Mouse (Mus musculus): Measurements from ENCODE around the gene Zbtb7a. TPM values are rescaled to one million over a fixed set of nuclear protein-coding genes. Genes with fewer than 3 reads are reported as not detected.

Zbtb7a gene
- polyA plus RNA-seq (2015; fragmentation: Nextera tagmentation; extraction: Ambion mirVana) = 13.3 and 13.6 TPM in 2 replicates

DNA sequence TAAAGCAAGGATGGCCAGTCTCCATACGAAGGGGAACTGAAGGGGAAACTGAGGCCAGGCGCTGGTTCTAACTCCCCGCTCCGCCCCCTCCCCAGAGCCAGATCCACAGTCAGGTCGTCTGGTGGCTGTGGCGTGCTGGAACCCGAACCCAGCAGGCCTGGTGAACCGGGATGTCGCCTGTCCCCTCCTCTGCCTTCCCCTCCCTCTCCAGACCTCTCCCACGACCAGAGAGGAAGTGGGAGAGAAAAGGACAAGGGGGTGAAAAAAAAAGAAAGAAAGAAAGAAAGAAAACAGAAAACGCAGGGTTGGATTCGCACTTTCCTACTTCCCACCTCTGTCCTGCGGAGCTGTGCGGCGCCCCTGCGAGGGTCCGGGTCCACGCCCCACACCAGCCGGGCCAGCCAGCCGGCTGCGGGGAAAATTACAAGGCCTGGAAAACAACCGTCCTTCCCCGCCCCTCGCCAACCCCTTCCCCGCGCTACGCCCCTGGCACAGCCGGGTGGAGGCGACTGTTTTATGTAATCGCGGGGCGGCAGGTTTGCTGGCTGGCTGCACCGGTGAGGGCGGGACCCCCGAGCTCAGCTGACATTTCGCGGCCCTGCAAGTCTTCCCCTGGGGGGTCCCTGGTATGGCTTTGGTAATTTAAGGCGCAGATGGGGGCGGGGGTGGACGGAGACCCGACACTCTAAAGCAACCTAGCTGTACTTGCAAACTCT lies at the start of gene Zbtb7a:
TSS of gene Zbtb7a (plus strand) at position 255 of the 716 bp plus-strand sequence.
- WGBS = 3% methylated on average over 41 of the region's 41 CpGs
- peaks cover 28% of the 10 kb centered on the region for H3K4me1 ChIP-seq (ENCODE audit: control insufficient read depth, insufficient read depth, low read depth, low read length)
- peak within 1 kb of the TSS; percentile 98 for H3K4me2 ChIP-seq (ENCODE audit: low read length)
- H3K9me3 ChIP-seq (ENCODE audit: control insufficient read depth, low read length) = no peaks in the 10 kb centered on the region
- ATAC-seq = no peak
- peak within 1 kb of the TSS; percentile 91 for H3K9ac ChIP-seq (ENCODE audit: low read depth, low read length)
- H3K36me3 ChIP-seq (ENCODE audit: control insufficient read depth, insufficient read depth, low read length) = no peaks in the 10 kb centered on the region
- peak within 1 kb of the TSS; percentile 88 for H3K4me3 ChIP-seq (ENCODE audit: low read length)
- peaks cover 13% of the 10 kb centered on the region for H3K27me3 ChIP-seq (replicated peaks; ENCODE audit: control insufficient read depth, insufficient read depth, low read length)
- H3K27ac ChIP-seq (ENCODE audit: low read depth, low read length) = peak within 1 kb of the TSS; percentile 96

GRCm38 (mm10) chr10:81087021-81087420 lies 48.0 kb upstream of the Zbtb7a start:
- Histone ChIP-seq H3K4me2 (ENCODE audit: low read length) (no peak overlapping the region), H3K36me3 (ENCODE audit: control insufficient read depth, insufficient read depth, low read length) (peaks cover 2% of the 10 kb centered on the region; the same call in 1 of the 2 replicates)

GRCm38 (mm10) chr10:81089216-81089615 lies 45.8 kb upstream of the Zbtb7a start:
- Histone ChIP-seq H3K36me3 (ENCODE audit: control insufficient read depth, insufficient read depth, low read length) (no peaks in the 10 kb centered on the region), H3K4me3 (ENCODE audit: low read length) (no peak overlapping the region), H3K9ac (ENCODE audit: low read depth, low read length) (no peak overlapping the region), H3K4me2 (ENCODE audit: low read length) (no peak overlapping the region), H3K4me1 (ENCODE audit: control insufficient read depth, insufficient read depth, low read depth, low read length) (peaks cover 4% of the 10 kb centered on the region; the same call in 1 of the 2 replicates), H3K27ac (ENCODE audit: low read depth, low read length) (no peak overlapping the region), H3K9me3 (ENCODE audit: control insufficient read depth, low read length) (no peaks in the 10 kb centered on the region), H3K27me3 (replicated peaks; ENCODE audit: control insufficient read depth, insufficient read depth, low read length) (no peaks in the 10 kb centered on the region)
- ATAC-seq = peak; percentile 55; the same call in 1 of the 2 replicates
- WGBS = 47% methylated on average over 2 of the region's 2 CpGs

More at GRCm38 (mm10) chr10:81087021-81087420, 48.0 kb upstream of the Zbtb7a start:
- Histone ChIP-seq H3K4me1 (ENCODE audit: control insufficient read depth, insufficient read depth, low read depth, low read length) (peaks cover 4% of the 10 kb centered on the region; the same call in 1 of the 2 replicates), H3K27ac (ENCODE audit: low read depth, low read length) (no peak overlapping the region), H3K27me3 (replicated peaks; ENCODE audit: control insufficient read depth, insufficient read depth, low read length) (no peaks in the 10 kb centered on the region), H3K4me3 (ENCODE audit: low read length) (no peak overlapping the region), H3K9ac (ENCODE audit: low read depth, low read length) (no peak overlapping the region), H3K9me3 (ENCODE audit: control insufficient read depth, low read length) (no peaks in the 10 kb centered on the region)
- WGBS = 49% methylated on average over 2 of the region's 2 CpGs
- no peak for ATAC-seq

- H3K27me3 ChIP-seq (replicated peaks; ENCODE audit: control insufficient read depth, insufficient read depth, low read length) = no peaks in the 10 kb centered on the region
- WGBS = 85% methylated on average over 7 of the region's 7 CpGs
- no peak overlapping the region for H3K9ac ChIP-seq (ENCODE audit: low read depth, low read length)
- no peaks in the 10 kb centered on the region for H3K9me3 ChIP-seq (ENCODE audit: control insufficient read depth, low read length)
- no peak overlapping the region for H3K27ac ChIP-seq (ENCODE audit: low read depth, low read length)
- no peaks in the 10 kb centered on the region for H3K36me3 ChIP-seq (ENCODE audit: control insufficient read depth, insufficient read depth, low read length)
- peaks cover 4% of the 10 kb centered on the region; the same call in 1 of the 2 replicates for H3K4me1 ChIP-seq (ENCODE audit: control insufficient read depth, insufficient read depth, low read depth, low read length)
- no peak overlapping the region for H3K4me3 ChIP-seq (ENCODE audit: low read length)
- no peak for ATAC-seq
- H3K4me2 ChIP-seq (ENCODE audit: low read length) = no peak overlapping the region
These were observed 44.4 kb upstream of the Zbtb7a start for GRCm38 (mm10) chr10:81090621-81091020.

GRCm38 (mm10) chr10:81092465-81093250 lies 42.4 kb upstream of the Zbtb7a start:
- Histone ChIP-seq H3K9me3 (ENCODE audit: control insufficient read depth, low read length) (no peaks in the 10 kb centered on the region), H3K4me1 (ENCODE audit: control insufficient read depth, insufficient read depth, low read depth, low read length) (peaks cover 4% of the 10 kb centered on the region; the same call in 1 of the 2 replicates), H3K4me2 (ENCODE audit: low read length) (no peak overlapping the region), H3K27me3 (replicated peaks; ENCODE audit: control insufficient read depth, insufficient read depth, low read length) (no peaks in the 10 kb centered on the region), H3K9ac (ENCODE audit: low read depth, low read length) (no peak overlapping the region), H3K36me3 (ENCODE audit: control insufficient read depth, insufficient read depth, low read length) (no peaks in the 10 kb centered on the region), H3K4me3 (ENCODE audit: low read length) (no peak overlapping the region), H3K27ac (ENCODE audit: low read depth, low read length) (no peak overlapping the region)
- 64% methylated on average over 19 of the region's 22 CpGs for WGBS
- no peak for ATAC-seq

- Histone ChIP-seq H3K27me3 (replicated peaks; ENCODE audit: control insufficient read depth, insufficient read depth, low read length) (no peaks in the 10 kb centered on the region), H3K27ac (ENCODE audit: low read depth, low read length) (no peak overlapping the region), H3K9me3 (ENCODE audit: control insufficient read depth, low read length) (no peaks in the 10 kb centered on the region), H3K4me3 (ENCODE audit: low read length) (no peak overlapping the region), H3K9ac (ENCODE audit: low read depth, low read length) (no peak overlapping the region), H3K4me1 (ENCODE audit: control insufficient read depth, insufficient read depth, low read depth, low read length) (no peaks in the 10 kb centered on the region), H3K36me3 (ENCODE audit: control insufficient read depth, insufficient read depth, low read length) (no peaks in the 10 kb centered on the region), H3K4me2 (ENCODE audit: low read length) (no peak overlapping the region)
- no peak for ATAC-seq
- 61% methylated on average over 9 of the region's 9 CpGs for WGBS
These were observed 39.9 kb upstream of the Zbtb7a start for GRCm38 (mm10) chr10:81094931-81095678.

DNA sequence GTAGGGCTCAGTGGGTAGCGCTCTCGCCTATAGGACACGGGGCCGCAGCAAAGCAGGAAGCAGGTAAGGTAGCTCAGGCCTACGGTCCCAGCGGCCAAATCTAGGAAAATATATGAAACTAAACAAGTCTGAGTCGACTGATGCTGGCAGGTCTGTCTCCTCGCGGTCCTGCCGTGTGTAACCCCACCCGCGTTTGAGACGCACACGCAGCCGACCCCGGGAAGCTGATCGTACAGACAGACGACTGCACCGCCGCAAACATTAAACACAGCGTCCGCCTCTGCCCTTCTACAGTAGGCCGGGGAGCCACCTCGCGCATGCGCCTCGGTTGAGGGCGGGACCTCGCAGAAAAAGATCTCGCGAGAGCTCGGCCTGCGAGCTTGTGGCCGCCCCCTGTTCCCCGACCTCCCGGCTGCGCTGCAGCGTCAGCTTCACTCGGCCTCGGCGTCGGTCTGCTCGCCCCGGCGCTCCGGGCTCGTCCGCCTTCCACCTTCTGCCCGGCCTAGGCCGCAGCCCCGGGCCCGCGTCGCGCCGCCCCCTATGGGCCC lies 29.4 kb upstream of the Zbtb7a start, which contains the start of gene Map2k2:
TSS of gene Map2k2 (plus strand) at position 351 of the 548 bp plus-strand sequence.
- Histone ChIP-seq H3K4me2 (ENCODE audit: low read length) (peak within 1 kb of the TSS; percentile 88), H3K4me3 (ENCODE audit: low read length) (peak within 1 kb of the TSS; percentile 100), H3K36me3 (ENCODE audit: control insufficient read depth, insufficient read depth, low read length) (peaks cover 19% of the 10 kb centered on the region), H3K9me3 (ENCODE audit: control insufficient read depth, low read length) (no peaks in the 10 kb centered on the region), H3K4me1 (ENCODE audit: control insufficient read depth, insufficient read depth, low read depth, low read length) (peaks cover 18% of the 10 kb centered on the region), H3K9ac (ENCODE audit: low read depth, low read length) (peak within 1 kb of the TSS; percentile 100), H3K27ac (ENCODE audit: low read depth, low read length) (peak within 1 kb of the TSS; percentile 100), H3K27me3 (replicated peaks; ENCODE audit: control insufficient read depth, insufficient read depth, low read length) (no peaks in the 10 kb centered on the region)
- ATAC-seq = peak; percentile 94
- WGBS = under 1% methylated on average over 54 of the region's 56 CpGs

GRCm38 (mm10) chr10:81106113-81106721 lies 28.8 kb upstream of the Zbtb7a start:
- ATAC-seq = peak; percentile 87
- no peaks in the 10 kb centered on the region for H3K27me3 ChIP-seq (replicated peaks; ENCODE audit: control insufficient read depth, insufficient read depth, low read length)

More at GRCm38 (mm10) chr10:81106113-81106721, 28.8 kb upstream of the Zbtb7a start:
- peak overlapping the region; percentile 100 for H3K27ac ChIP-seq (ENCODE audit: low read depth, low read length)
- WGBS = under 1% methylated on average over 35 of the region's 35 CpGs
- H3K9ac ChIP-seq (ENCODE audit: low read depth, low read length) = peak overlapping the region; percentile 100
- peaks cover 21% of the 10 kb centered on the region for H3K36me3 ChIP-seq (ENCODE audit: control insufficient read depth, insufficient read depth, low read length)
- H3K4me3 ChIP-seq (ENCODE audit: low read length) = peak overlapping the region; percentile 100
- H3K4me1 ChIP-seq (ENCODE audit: control insufficient read depth, insufficient read depth, low read depth, low read length) = peaks cover 18% of the 10 kb centered on the region
- H3K4me2 ChIP-seq (ENCODE audit: low read length) = peak overlapping the region; percentile 88
- no peaks in the 10 kb centered on the region for H3K9me3 ChIP-seq (ENCODE audit: control insufficient read depth, low read length)

All from hindbrain, embryonic 16.5 days (tissue).